Mouse (Mus musculus) MEL (cell line): ENCODE measurements around the gene Mfap1a.

Source experiments
- CTCF ChIP-seq, 3 experiments: IDR thresholded peaks in 2 of 3; conservative IDR thresholded peaks in 1 of 3; 2 replicates each; pipeline ENCODE4 v1.5.1; 2011 to 2012; ENCODE audit warnings: low read length in 3 of 3, low read depth in 2 of 3, mild to moderate bottlenecking in 2 of 3, improper control_type of control experiment in 1 of 3, inconsistent platforms in 1 of 3, mixed read lengths in 1 of 3, moderate library complexity in 1 of 3; ENCODE audit not compliant: control insufficient read depth in 1 of 3, insufficient read depth in 1 of 3, poor library complexity in 1 of 3, severe bottlenecking in 1 of 3
- GATA1 ChIP-seq: IDR thresholded peaks from 2 replicates; pipeline ENCODE4 v1.6.1; 2011; ENCODE audit warnings: low read depth, low read length, improper control_type of control experiment
- HCFC1 ChIP-seq: IDR thresholded peaks from 2 replicates; pipeline ENCODE4 v1.6.1; 2012; ENCODE audit warnings: low read depth, mild to moderate bottlenecking, inconsistent platforms, low read length, improper control_type of control experiment, moderate library complexity
- JUND ChIP-seq: IDR thresholded peaks from 2 replicates; pipeline ENCODE4 v1.6.1; 2011; ENCODE audit warnings: low read depth, mild to moderate bottlenecking, improper control_type of control experiment, low read length
- MAX ChIP-seq: IDR thresholded peaks from 2 replicates; pipeline ENCODE4 v1.6.1; 2011; ENCODE audit warnings: low read length, improper control_type of control experiment
- TAL1 ChIP-seq: IDR thresholded peaks from 2 replicates; pipeline ENCODE4 v1.6.1; 2012; ENCODE audit warnings: mild to moderate bottlenecking, inconsistent platforms, low read length, moderate library complexity, mixed read lengths
- TCF12 ChIP-seq: IDR thresholded peaks from 2 replicates; pipeline ENCODE4 v1.6.1; 2014; ENCODE audit warnings: low read depth, mild to moderate bottlenecking, inconsistent platforms, low read length, improper control_type of control experiment, moderate library complexity
- ZNF384 ChIP-seq: IDR thresholded peaks from 2 replicates; pipeline ENCODE4 v1.6.1; 2012; ENCODE audit warnings: low read depth, mild to moderate bottlenecking, inconsistent platforms, low read length, improper control_type of control experiment

GRCm38 (mm10) chr2:121448136-121448535 lies 58.3 kb downstream of the Mfap1a start:
- TF ChIP-seq CTCF (IDR thresholded peaks at IDR 0.05 in 2 of 3, conservative IDR thresholded peaks at IDR 0.05 in 1 of 3; ENCODE audit: control insufficient read depth in 1 of 3, insufficient read depth in 1 of 3, low read depth in 2 of 3, low read length in 3 of 3, poor library complexity in 1 of 3, severe bottlenecking in 1 of 3) = peak in 1 of 3 experiments; percentile 42; a peak in 2 of 6 replicates
- no peak for TF ChIP-seq MAX
- TF ChIP-seq JUND = no peak
- no peak for TF ChIP-seq HCFC1
- TF ChIP-seq GATA1 = no peak
- TF ChIP-seq TAL1 = no peak
- TF ChIP-seq ZNF384 = no peak
- TF ChIP-seq TCF12 = no peak
